Mouse (Mus musculus) ES-Bruce4 (cell line): ENCODE data around the gene Ptpn14.

ENCODE experiments used
- CTCF ChIP-seq: IDR thresholded peaks from one replicate; pipeline ENCODE4 v1.8.1; 2011; ENCODE audit warnings: low read depth, low read length
- EP300 ChIP-seq: IDR thresholded peaks from 2 replicates; pipeline ENCODE4 v1.6.1; 2011; ENCODE audit warnings: low read depth, low read length; ENCODE audit not compliant: insufficient read depth
- POLR2A ChIP-seq: IDR thresholded peaks from one replicate; pipeline ENCODE4 v1.8.1; 2011; ENCODE audit warnings: low read length; ENCODE audit not compliant: insufficient read depth

DNA sequence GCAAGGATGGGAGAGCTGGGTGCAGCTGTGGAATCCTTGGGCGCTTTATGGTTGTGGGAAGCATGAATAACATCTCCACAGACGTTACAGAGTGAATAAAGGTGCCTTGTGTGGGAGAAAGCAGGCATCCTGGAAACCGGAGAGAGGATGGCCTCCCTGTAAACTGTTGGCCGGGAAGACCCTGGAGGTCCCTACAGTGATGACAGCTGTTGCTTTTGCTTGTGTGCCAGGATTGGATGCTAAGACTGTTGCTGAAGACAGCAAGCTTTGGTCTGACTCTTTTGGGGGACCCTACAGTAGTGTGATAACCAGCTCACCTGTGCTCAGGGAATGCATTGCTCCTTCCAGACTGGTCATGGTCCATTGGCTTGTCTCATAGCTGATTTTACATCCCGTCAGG is 15.1 kb downstream of the Ptpn14 start:
- TF ChIP-seq POLR2A (no peak), EP300 (no peak), CTCF (no peak)
